Mouse (Mus musculus): ENCODE data around the gene Otulinl. TPM values are rescaled to one million over a fixed set of nuclear protein-coding genes. Genes with fewer than 3 reads are reported as not detected.

Otulinl gene
- polyA plus RNA-seq, 1 experiment, result 12.2 TPM

- TF ChIP-seq CTCF (IDR thresholded peaks at IDR 0.05; ENCODE audit: control insufficient read depth, insufficient read depth, low read length) (peak; percentile 92), POLR2A (IDR thresholded peaks at IDR 0.05; ENCODE audit: borderline replicate concordance, control insufficient read depth, low read depth, low read length) (no peak)
- Histone ChIP-seq H3K4me1 (ENCODE audit: control insufficient read depth, insufficient read depth, low read length) (peaks cover 2% of the 10 kb centered on the region; the same call in 1 of the 2 replicates), H3K4me3 (replicated peaks; ENCODE audit: control insufficient read depth, low read depth, low read length) (no peak overlapping the region), H3K27ac (ENCODE audit: control insufficient read depth, insufficient read depth, low read depth, low read length, poor library complexity) (no peak overlapping the region)
- WGBS, result 24% methylated on average over 17 of the region's 17 CpGs
Observed at GRCm38 (mm10) chr15:27659592-27660244, 21.7 kb downstream of the Otulinl start.

GRCm38 (mm10) chr15:27659143-27659542 lies 22.2 kb downstream of the Otulinl start:
- WGBS, result 85% methylated on average over 5 of the region's 5 CpGs
- Histone ChIP-seq H3K4me3 (replicated peaks; ENCODE audit: control insufficient read depth, low read depth, low read length) (no peak overlapping the region), H3K27ac (ENCODE audit: control insufficient read depth, insufficient read depth, low read depth, low read length, poor library complexity) (no peak overlapping the region), H3K4me1 (ENCODE audit: control insufficient read depth, insufficient read depth, low read length) (peaks cover 1% of the 10 kb centered on the region; the same call in 1 of the 2 replicates)
- TF ChIP-seq CTCF (IDR thresholded peaks at IDR 0.05; ENCODE audit: control insufficient read depth, insufficient read depth, low read length) (no peak), POLR2A (IDR thresholded peaks at IDR 0.05; ENCODE audit: borderline replicate concordance, control insufficient read depth, low read depth, low read length) (no peak)

DNA sequence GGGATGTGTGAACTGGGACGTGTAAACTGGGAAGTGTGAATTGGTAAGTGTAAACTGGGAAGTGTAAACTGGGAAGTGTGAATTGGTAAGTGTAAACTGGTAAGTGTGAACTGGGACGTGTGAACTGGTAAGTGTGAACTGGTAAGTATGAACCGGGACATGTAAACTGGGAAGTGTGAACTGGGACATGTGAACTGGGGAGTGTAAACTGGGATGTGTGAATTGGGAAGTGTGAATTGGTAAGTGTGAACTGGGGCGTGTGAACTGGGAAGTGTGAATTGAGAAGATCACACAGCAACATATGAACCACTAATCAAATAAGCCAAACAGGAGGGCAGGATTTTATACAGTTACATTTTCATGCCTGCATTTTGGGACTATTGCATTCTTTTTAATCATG lies 23.0 kb downstream of the Otulinl start:
- H3K4me3 ChIP-seq (replicated peaks; ENCODE audit: control insufficient read depth, low read depth, low read length), result no peak overlapping the region
- H3K27ac ChIP-seq (ENCODE audit: control insufficient read depth, insufficient read depth, low read depth, low read length, poor library complexity), result no peak overlapping the region
- TF ChIP-seq POLR2A (IDR thresholded peaks at IDR 0.05; ENCODE audit: borderline replicate concordance, control insufficient read depth, low read depth, low read length) (no peak), CTCF (IDR thresholded peaks at IDR 0.05; ENCODE audit: control insufficient read depth, insufficient read depth, low read length) (no peak)
- 78% methylated on average over 4 of the region's 4 CpGs for WGBS
- no peaks in the 10 kb centered on the region; the same call in 1 of the 2 replicates for H3K4me1 ChIP-seq (ENCODE audit: control insufficient read depth, insufficient read depth, low read length)

GRCm38 (mm10) chr15:27657866-27658265 lies 23.5 kb downstream of the Otulinl start:
- WGBS, result 90% methylated on average over 10 of the region's 10 CpGs
- TF ChIP-seq POLR2A (IDR thresholded peaks at IDR 0.05; ENCODE audit: borderline replicate concordance, control insufficient read depth, low read depth, low read length) (no peak), CTCF (IDR thresholded peaks at IDR 0.05; ENCODE audit: control insufficient read depth, insufficient read depth, low read length) (no peak)

DNA sequence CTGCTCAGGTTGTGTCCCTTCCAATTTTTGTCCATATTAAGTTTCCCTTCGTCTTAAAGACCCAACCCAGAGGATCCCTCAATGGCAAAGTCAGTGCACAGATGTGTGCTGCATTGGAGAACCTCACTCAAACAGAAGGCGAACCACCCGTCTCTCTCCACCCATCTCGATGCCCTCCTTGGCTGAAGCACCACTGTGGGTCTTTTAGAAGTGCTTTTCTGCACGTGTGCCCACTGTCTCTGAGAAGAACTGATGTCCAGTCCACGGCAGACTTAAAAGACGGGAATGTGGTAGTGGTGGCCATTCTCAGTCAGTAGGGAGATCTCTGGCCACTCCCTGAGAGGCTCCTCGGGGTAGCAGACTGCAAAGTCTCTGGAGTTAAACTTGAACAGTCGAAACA lies 24.8 kb downstream of the Otulinl start:
- no peak overlapping the region for H3K27ac ChIP-seq (ENCODE audit: control insufficient read depth, insufficient read depth, low read depth, low read length, poor library complexity)
- WGBS, result 81% methylated on average over 9 of the region's 9 CpGs
- H3K4me3 ChIP-seq (replicated peaks; ENCODE audit: control insufficient read depth, low read depth, low read length), result no peak overlapping the region
- no peak for TF ChIP-seq CTCF (IDR thresholded peaks at IDR 0.05; ENCODE audit: control insufficient read depth, insufficient read depth, low read length)
- no peak for TF ChIP-seq POLR2A (IDR thresholded peaks at IDR 0.05; ENCODE audit: borderline replicate concordance, control insufficient read depth, low read depth, low read length)
- H3K4me1 ChIP-seq (ENCODE audit: control insufficient read depth, insufficient read depth, low read length), result no peaks in the 10 kb centered on the region

More at GRCm38 (mm10) chr15:27657866-27658265, 23.5 kb downstream of the Otulinl start:
- Histone ChIP-seq H3K4me3 (replicated peaks; ENCODE audit: control insufficient read depth, low read depth, low read length) (no peak overlapping the region), H3K27ac (ENCODE audit: control insufficient read depth, insufficient read depth, low read depth, low read length, poor library complexity) (no peak overlapping the region), H3K4me1 (ENCODE audit: control insufficient read depth, insufficient read depth, low read length) (no peaks in the 10 kb centered on the region; the same call in 1 of the 2 replicates)

- TF ChIP-seq CTCF (IDR thresholded peaks at IDR 0.05; ENCODE audit: control insufficient read depth, insufficient read depth, low read length), result no peak
- no peak for TF ChIP-seq POLR2A (IDR thresholded peaks at IDR 0.05; ENCODE audit: borderline replicate concordance, control insufficient read depth, low read depth, low read length)
- no peak overlapping the region for H3K27ac ChIP-seq (ENCODE audit: control insufficient read depth, insufficient read depth, low read depth, low read length, poor library complexity)
- WGBS, result 57% methylated on average over 5 of the region's 5 CpGs
- H3K4me3 ChIP-seq (replicated peaks; ENCODE audit: control insufficient read depth, low read depth, low read length), result no peak overlapping the region
- H3K4me1 ChIP-seq (ENCODE audit: control insufficient read depth, insufficient read depth, low read length), result no peaks in the 10 kb centered on the region
Observed at GRCm38 (mm10) chr15:27655015-27655414, 26.4 kb downstream of the Otulinl start.

- Histone ChIP-seq H3K27ac (ENCODE audit: control insufficient read depth, insufficient read depth, low read depth, low read length, poor library complexity) (no peak overlapping the region), H3K4me1 (ENCODE audit: control insufficient read depth, insufficient read depth, low read length) (no peaks in the 10 kb centered on the region), H3K4me3 (replicated peaks; ENCODE audit: control insufficient read depth, low read depth, low read length) (no peak overlapping the region)
- WGBS, result 46% methylated on average over 3 of the region's 3 CpGs
- TF ChIP-seq CTCF (IDR thresholded peaks at IDR 0.05; ENCODE audit: control insufficient read depth, insufficient read depth, low read length), result no peak
- no peak for TF ChIP-seq POLR2A (IDR thresholded peaks at IDR 0.05; ENCODE audit: borderline replicate concordance, control insufficient read depth, low read depth, low read length)
Observed at GRCm38 (mm10) chr15:27647686-27648085, 33.7 kb downstream of the Otulinl start.

DNA sequence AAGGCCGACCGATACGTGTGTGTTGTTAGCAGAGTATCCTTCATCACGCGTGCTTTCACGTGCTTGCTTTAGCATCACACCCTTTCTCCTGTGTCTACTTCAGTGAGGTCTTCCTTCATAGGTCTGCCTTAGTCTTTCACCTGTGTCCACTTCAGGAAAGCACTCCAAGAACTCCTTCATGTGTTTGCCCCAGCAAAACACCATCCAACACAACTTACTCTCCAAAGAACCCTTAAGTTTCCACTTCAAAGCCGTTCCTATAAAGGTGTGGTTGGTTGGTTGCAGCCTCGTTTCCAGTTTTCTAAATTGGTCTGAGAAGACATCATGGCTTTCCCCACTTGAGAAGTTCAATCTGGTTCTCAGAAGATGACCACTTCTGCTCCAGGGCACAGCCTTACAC lies 34.7 kb downstream of the Otulinl start:
- Histone ChIP-seq H3K27ac (ENCODE audit: control insufficient read depth, insufficient read depth, low read depth, low read length, poor library complexity) (no peak overlapping the region), H3K4me1 (ENCODE audit: control insufficient read depth, insufficient read depth, low read length) (no peaks in the 10 kb centered on the region), H3K4me3 (replicated peaks; ENCODE audit: control insufficient read depth, low read depth, low read length) (no peak overlapping the region)
- TF ChIP-seq POLR2A (IDR thresholded peaks at IDR 0.05; ENCODE audit: borderline replicate concordance, control insufficient read depth, low read depth, low read length), result no peak
- TF ChIP-seq CTCF (IDR thresholded peaks at IDR 0.05; ENCODE audit: control insufficient read depth, insufficient read depth, low read length), result no peak
- 89% methylated on average over 8 of the region's 8 CpGs for WGBS
